Mouse (Mus musculus) stomach, adult 2 months (tissue): ENCODE results near the gene March1. TPM values are rescaled to one million over a fixed set of nuclear protein-coding genes. Genes with fewer than 3 reads are reported as not detected.

Experiments used
- polyA plus RNA-seq: library from polyadenylated mRNA; depleted of rRNA; stranded (reverse); fragments of >200 nt; gene quantifications from 2 replicates; pipeline ENCODE4 v1.2.3, GENCODE M21; 2012; rRNA removed

Gene March1
- polyA plus RNA-seq: 0.04 TPM in 1 of 2 replicates, not detected in the other

DNA sequence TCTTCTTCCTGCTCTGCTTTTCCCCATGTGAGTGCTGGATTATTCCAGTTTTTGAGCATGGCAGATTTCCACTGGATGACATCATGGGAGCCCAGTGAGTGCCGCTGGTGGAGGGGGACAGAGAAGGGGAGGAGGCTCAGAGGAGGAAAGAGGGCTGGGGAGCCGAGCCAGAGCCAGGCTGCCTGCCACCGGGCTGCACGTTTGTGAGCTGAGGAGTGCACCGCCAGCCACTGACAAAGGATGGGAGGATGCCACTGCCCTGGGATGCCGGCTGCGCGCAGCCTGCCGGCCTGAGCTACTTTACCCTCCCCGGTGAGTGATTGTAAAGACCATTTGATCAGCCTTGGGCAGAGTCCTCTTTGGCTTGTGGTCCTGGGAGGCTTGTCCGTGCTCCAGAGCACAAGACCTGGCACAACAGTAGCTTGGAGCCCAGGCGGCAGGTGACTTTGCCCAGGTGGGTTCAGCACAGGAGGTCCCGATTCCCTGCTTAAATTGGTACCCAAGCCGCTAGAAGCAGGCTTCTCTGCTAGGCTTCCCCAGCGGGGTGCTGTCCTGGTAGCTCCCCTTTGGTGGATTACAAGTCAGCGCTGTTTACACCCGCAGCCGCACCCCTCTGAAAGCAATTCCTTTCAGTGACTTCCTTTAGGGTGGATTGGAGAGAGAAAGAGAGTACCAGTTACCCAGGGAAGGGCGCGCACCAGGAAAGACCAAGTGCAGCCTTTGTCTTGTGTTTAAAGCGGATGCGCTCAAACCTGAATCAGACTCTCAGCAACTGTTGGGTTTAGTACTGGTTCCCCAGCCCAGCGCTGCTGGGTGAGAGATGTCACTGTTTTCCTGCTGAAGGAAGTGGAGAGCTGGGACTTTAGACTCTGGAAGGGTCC is at the start of gene March1:
March1 (plus strand) TSS at position 30 of the 881 bp plus-strand sequence.

DNA sequence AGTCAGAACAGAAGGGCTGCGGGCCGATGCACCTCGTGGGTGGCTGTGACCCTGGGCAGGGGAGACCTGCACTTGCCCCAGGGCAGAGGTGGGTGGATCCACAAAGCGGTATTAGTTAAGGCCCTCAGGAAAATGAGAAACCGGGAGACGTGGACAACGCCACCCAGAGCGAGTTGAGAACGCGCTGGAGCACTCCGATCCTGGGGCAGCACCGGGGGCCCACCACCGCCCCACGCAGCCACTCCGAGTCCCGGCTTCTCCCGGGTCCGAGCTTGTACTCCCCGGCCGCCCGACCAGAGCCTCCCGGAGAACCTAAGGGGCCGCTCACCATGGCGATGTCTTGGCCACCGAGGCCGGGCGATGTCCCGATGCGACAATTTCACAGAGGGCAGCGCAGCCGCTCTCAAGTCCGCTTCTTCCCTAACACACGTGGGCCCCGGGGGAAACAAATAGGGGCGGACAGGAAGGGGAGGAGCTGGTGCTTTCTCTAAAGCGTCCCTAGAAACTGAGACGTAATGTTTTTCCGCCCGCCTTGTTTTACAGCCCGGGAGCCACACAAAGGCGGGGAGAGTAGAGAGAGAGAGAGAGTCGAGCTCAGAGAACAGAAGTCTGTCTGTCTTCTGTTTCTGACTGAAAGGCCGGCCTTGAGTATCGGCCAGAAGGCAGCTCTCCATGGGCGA is 868.5 kb downstream of the March1 start, which contains the start of gene Tma16:
Tma16 (minus strand) TSS at position 447 of the 680 bp plus-strand sequence.

DNA sequence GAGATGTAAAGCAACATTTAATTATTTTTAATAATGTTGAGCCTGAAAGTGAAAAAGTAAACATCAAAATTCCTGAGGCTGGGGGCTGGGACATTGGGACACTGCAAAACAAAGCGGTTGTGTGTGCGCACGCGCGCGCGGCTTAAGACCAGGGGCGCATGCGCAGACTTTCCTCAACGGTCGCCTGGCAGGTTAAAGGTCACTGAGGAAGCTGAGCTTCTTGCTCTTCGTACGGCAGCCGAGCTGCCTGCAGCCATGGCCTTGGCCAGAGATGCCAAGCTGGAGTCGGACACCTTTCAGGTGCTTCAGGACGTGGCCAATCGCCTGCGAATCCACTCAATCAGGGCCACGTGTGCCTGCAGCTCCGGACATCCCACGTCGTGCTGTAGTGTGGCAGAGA is 893.8 kb downstream of the March1 start, which contains the start of gene Tktl2:
Tktl2 (plus strand) TSS at position 220 of the 400 bp plus-strand sequence.

